Mouse (Mus musculus) liver, adult 2 months (tissue): ENCODE measurements around the gene Herc2.

Experiments used
- CTCF ChIP-seq: fragments of 200-500 bp; IDR thresholded peaks from 2 replicates; pipeline ENCODE4 v1.5.1; 2011; ENCODE audit warnings: low read depth, low read length, control low read depth
- POLR2A ChIP-seq: fragments of 200-500 bp; IDR thresholded peaks from 2 replicates; pipeline ENCODE4 v1.6.1; 2011; ENCODE audit warnings: low read length, control low read depth; ENCODE audit not compliant: insufficient read depth; ENCODE audit errors: extremely low read depth

GRCm38 (mm10) chr7:56044267-56044629 lies 5.7 kb upstream of the Herc2 start:
- TF ChIP-seq CTCF, result no peak
- TF ChIP-seq POLR2A, result no peak
